Mouse (Mus musculus) E14TG2a.4 (cell line): ENCODE results near the gene Baz1b.

Experiments
- H3K27me3 ChIP-seq: 2 replicates; pipeline ENCODE4 v1.6.1; 2014; ENCODE audit warnings: low read length, control low read depth; ENCODE audit not compliant: insufficient read depth
- H3K36me3 ChIP-seq: 2 replicates; pipeline ENCODE4 v1.6.1; 2014; ENCODE audit warnings: low read length, control low read depth; ENCODE audit not compliant: insufficient read depth
- H3K4me1 ChIP-seq: replicated peaks from 2 replicates; pipeline ENCODE4 v1.6.1; 2014; ENCODE audit warnings: low read depth, low read length, control low read depth
- H3K4me3 ChIP-seq: replicated peaks from 2 replicates; pipeline ENCODE4 v1.5.1; 2014; ENCODE audit warnings: mild to moderate bottlenecking, low read length
- H3K9me3 ChIP-seq: 2 replicates; pipeline ENCODE4 v1.6.1; 2014; ENCODE audit warnings: low read length, control low read depth
- CTCF ChIP-seq: conservative IDR thresholded peaks from 2 replicates; pipeline ENCODE4 v1.5.1; 2014; ENCODE audit warnings: low read length
- NANOG ChIP-seq: IDR thresholded peaks from 2 replicates; pipeline ENCODE4 v1.6.1; 2014; ENCODE audit warnings: borderline replicate concordance, low read length, mixed read lengths
- POU5F1 ChIP-seq: IDR thresholded peaks from 2 replicates; pipeline ENCODE4 v1.6.1; 2014; ENCODE audit warnings: low read length, borderline replicate concordance

Gene Baz1b

GRCm38 (mm10) chr5:135171688-135172220 lies 15.3 kb upstream of the Baz1b start:
- Histone ChIP-seq H3K27me3 (no peaks in the 10 kb centered on the region), H3K4me3 (no peak overlapping the region), H3K9me3 (no peaks in the 10 kb centered on the region), H3K36me3 (peaks cover 66% of the 10 kb centered on the region), H3K4me1 (peaks cover 90% of the 10 kb centered on the region)
- TF ChIP-seq NANOG: no peak
- no peak for TF ChIP-seq POU5F1
- TF ChIP-seq CTCF: no peak

GRCm38 (mm10) chr5:135172986-135173385 lies 14.1 kb upstream of the Baz1b start:
- H3K36me3 ChIP-seq: peaks cover 78% of the 10 kb centered on the region
- H3K4me1 ChIP-seq: peaks cover 89% of the 10 kb centered on the region
- H3K4me3 ChIP-seq: no peak overlapping the region
- TF ChIP-seq POU5F1 (no peak), NANOG (no peak), CTCF (no peak)
- no peaks in the 10 kb centered on the region for H3K27me3 ChIP-seq
- H3K9me3 ChIP-seq: no peaks in the 10 kb centered on the region

- H3K36me3 ChIP-seq: peaks cover 95% of the 10 kb centered on the region
- H3K4me3 ChIP-seq: peak overlapping the region; percentile 49
- TF ChIP-seq POU5F1 (no peak), CTCF (0 out of 2 replicates have a peak, but pooled peaks have one; percentile 14), NANOG (no peak)
- H3K27me3 ChIP-seq: no peaks in the 10 kb centered on the region
- H3K9me3 ChIP-seq: no peaks in the 10 kb centered on the region
- peaks cover 98% of the 10 kb centered on the region for H3K4me1 ChIP-seq
Measured at GRCm38 (mm10) chr5:135175086-135175485, 12.0 kb upstream of the Baz1b start.

DNA sequence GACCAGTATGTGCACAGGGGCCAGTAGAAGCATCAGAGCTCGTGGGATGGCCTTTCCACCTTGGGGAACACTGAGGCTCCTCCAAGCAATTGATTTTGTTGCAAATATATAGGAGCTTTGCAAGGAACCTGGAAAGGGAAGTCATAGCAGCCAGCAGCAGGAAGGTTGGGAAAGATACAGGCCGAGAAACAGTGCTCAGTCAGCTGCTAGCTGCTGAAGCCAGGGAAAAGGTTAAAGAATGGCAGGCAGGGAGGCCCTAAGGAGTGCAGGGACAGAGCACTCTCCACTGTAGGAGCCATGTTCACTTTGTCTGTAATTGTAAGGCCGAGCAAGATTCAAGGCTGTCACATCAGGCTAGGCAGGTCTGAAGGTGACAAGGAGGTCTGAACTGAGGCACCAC lies 8.5 kb upstream of the Baz1b start:
- H3K36me3 ChIP-seq: peaks cover 88% of the 10 kb centered on the region

GRCm38 (mm10) chr5:135178996-135179395 lies 8.1 kb upstream of the Baz1b start:
- Histone ChIP-seq H3K36me3 (peaks cover 83% of the 10 kb centered on the region), H3K27me3 (no peaks in the 10 kb centered on the region), H3K9me3 (no peaks in the 10 kb centered on the region), H3K4me1 (peaks cover 96% of the 10 kb centered on the region), H3K4me3 (no peak overlapping the region)
- no peak for TF ChIP-seq POU5F1
- TF ChIP-seq CTCF: no peak
- no peak for TF ChIP-seq NANOG

More for the DNA sequence above, 8.5 kb upstream of the Baz1b start:
- TF ChIP-seq NANOG: no peak
- TF ChIP-seq CTCF: no peak
- no peak for TF ChIP-seq POU5F1
- Histone ChIP-seq H3K4me1 (peaks cover 98% of the 10 kb centered on the region), H3K27me3 (no peaks in the 10 kb centered on the region), H3K4me3 (no peak overlapping the region), H3K9me3 (no peaks in the 10 kb centered on the region)

GRCm38 (mm10) chr5:135179616-135180015 lies 7.4 kb upstream of the Baz1b start:
- Histone ChIP-seq H3K9me3 (no peaks in the 10 kb centered on the region), H3K27me3 (no peaks in the 10 kb centered on the region), H3K4me1 (peaks cover 92% of the 10 kb centered on the region)

GRCm38 (mm10) chr5:135180796-135181195 lies 6.3 kb upstream of the Baz1b start:
- no peak for TF ChIP-seq NANOG
- TF ChIP-seq CTCF: no peak
- TF ChIP-seq POU5F1: no peak
- 0 out of 2 replicates have a peak overlapping the region, but pooled peaks have one; percentile 17 for H3K4me3 ChIP-seq
- H3K4me1 ChIP-seq: peaks cover 91% of the 10 kb centered on the region
- H3K36me3 ChIP-seq: peaks cover 69% of the 10 kb centered on the region
- no peaks in the 10 kb centered on the region for H3K9me3 ChIP-seq
- H3K27me3 ChIP-seq: no peaks in the 10 kb centered on the region

More at GRCm38 (mm10) chr5:135179616-135180015, 7.4 kb upstream of the Baz1b start:
- H3K36me3 ChIP-seq: peaks cover 78% of the 10 kb centered on the region
- H3K4me3 ChIP-seq: no peak overlapping the region
- no peak for TF ChIP-seq CTCF
- TF ChIP-seq NANOG: no peak
- TF ChIP-seq POU5F1: no peak

DNA sequence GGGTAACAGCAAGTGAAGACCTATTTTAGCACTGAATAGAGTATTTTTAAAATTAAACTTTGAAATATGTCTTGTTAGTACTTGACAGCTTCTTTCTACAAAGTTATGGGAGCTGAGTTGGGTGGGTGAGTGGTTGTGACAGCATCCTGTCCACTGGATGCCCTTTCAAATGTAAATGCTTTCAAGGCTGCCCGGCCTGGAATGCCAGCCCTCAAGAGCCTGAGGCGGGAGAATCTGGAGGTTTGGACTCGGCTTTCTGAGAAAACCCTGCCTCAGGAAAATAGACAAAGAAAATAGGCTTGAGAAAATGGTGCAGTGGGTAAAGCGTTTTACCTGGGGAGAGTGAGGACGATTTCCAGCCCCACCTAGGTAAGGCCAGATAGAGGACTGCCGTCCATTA lies 5.3 kb upstream of the Baz1b start:
- Histone ChIP-seq H3K36me3 (peaks cover 60% of the 10 kb centered on the region), H3K4me1 (peaks cover 88% of the 10 kb centered on the region), H3K4me3 (no peak overlapping the region), H3K27me3 (no peaks in the 10 kb centered on the region), H3K9me3 (no peaks in the 10 kb centered on the region)
- TF ChIP-seq CTCF: no peak
- no peak for TF ChIP-seq NANOG
- TF ChIP-seq POU5F1: no peak
